Mouse (Mus musculus): ENCODE data around the gene Mup1.
"Not testable (repeated sequence)": the region's sequence is repeated elsewhere in the genome, so short reads cannot be mapped to it uniquely, and the experiment has no call there.

DNA sequence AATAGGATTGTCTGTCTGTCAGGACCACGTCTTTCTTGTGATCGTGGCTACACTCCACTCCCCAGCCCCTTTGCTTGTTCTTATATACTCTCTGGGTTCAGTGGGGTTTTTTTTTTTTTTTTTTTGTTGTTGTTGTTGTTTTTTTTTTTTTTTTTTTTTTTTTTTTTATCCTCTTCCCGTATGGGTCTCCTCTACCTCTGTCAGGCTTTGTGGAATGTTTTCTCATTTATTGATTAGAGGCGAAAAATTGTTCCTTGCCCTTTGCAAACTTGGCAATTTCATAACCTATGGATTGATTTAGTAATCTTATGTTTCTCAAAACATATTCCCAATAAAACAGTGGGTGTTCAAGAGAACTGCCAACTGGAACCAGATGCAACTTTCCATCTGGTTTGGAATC, at the start of gene Mup1:
- TF ChIP-seq POLR2A (IDR thresholded peaks at IDR 0.05; ENCODE audit: control insufficient read depth in 1 of 2, insufficient read depth in 1 of 2, low read depth in 1 of 2, low read length in 2 of 2, poor library complexity in 1 of 2); MAFK (IDR thresholded peaks at IDR 0.05; ENCODE audit: borderline replicate concordance, low read depth, low read length); MAX (IDR thresholded peaks at IDR 0.05; ENCODE audit: low read length); CTCF (IDR thresholded peaks at IDR 0.05 in 2 of 3, conservative IDR thresholded peaks at IDR 0.05 in 1 of 3; ENCODE audit: control insufficient read depth in 1 of 3, insufficient read depth in 1 of 3, low read depth in 2 of 3, low read length in 3 of 3, poor library complexity in 1 of 3, severe bottlenecking in 1 of 3); NRF1 (IDR thresholded peaks at IDR 0.05; ENCODE audit: insufficient read depth, low read depth, low read length, poor library complexity, severe bottlenecking); SIN3A (IDR thresholded peaks at IDR 0.05; ENCODE audit: low read length); POLR2AphosphoS2 (IDR thresholded peaks at IDR 0.05; ENCODE audit: low read length); CHD2 (IDR thresholded peaks at IDR 0.05; ENCODE audit: low read length); ZNF384 (IDR thresholded peaks at IDR 0.05; ENCODE audit: low read depth, low read length): not testable (repeated sequence)

Data from MEL (cell line).